Mouse (Mus musculus) neural tube, embryonic 14.5 days (tissue): ENCODE data around the gene Pla2g4f. TPM values are rescaled to one million over a fixed set of nuclear protein-coding genes. Genes with fewer than 3 reads are reported as not detected.

ENCODE experiments used
- ATAC-seq: fragments of 200-750 bp; cut with Nextera tagmentation; 2 replicates; pipeline ENCODE4 v1.8.0; 2017; ENCODE audit warnings: low read depth, mild to moderate bottlenecking, moderate TSS enrichment, moderate library complexity
- H3K27ac ChIP-seq: fragments of 300-500 bp; sonication (generic); 2 replicates; pipeline ENCODE4 v1.5.1; 2014; ENCODE audit warnings: low read depth, mild to moderate bottlenecking, control low read depth, low read length, moderate library complexity, mixed read lengths
- H3K27me3 ChIP-seq: fragments of 300-500 bp; sonication (generic); 2 replicates; pipeline ENCODE4 v1.6.1; 2014; ENCODE audit warnings: low read length; ENCODE audit not compliant: control insufficient read depth, insufficient read depth
- H3K36me3 ChIP-seq: fragments of 300-500 bp; sonication (generic); 2 replicates; pipeline ENCODE4 v1.6.1; 2014; ENCODE audit warnings: low read length, mixed read lengths; ENCODE audit not compliant: control insufficient read depth, insufficient read depth
- H3K4me1 ChIP-seq: fragments of 300-500 bp; sonication (generic); 2 replicates; pipeline ENCODE4 v1.6.1; 2014; ENCODE audit warnings: low read length; ENCODE audit not compliant: control insufficient read depth, insufficient read depth
- H3K4me2 ChIP-seq: fragments of 300-500 bp; sonication (generic); 2 replicates; pipeline ENCODE4 v1.6.1; 2014; ENCODE audit warnings: mild to moderate bottlenecking, low read depth, low read length, control low read depth
- H3K4me3 ChIP-seq: fragments of 300-500 bp; sonication (generic); 2 replicates; pipeline ENCODE4 v1.5.1; 2014; ENCODE audit warnings: low read depth, low read length, control low read depth, mixed read lengths
- H3K9ac ChIP-seq: fragments of 300-500 bp; sonication (generic); replicated peaks from 2 replicates; pipeline ENCODE4 v1.6.1; 2014; ENCODE audit warnings: low read depth, mild to moderate bottlenecking, control low read depth, low read length, mixed read lengths
- H3K9me3 ChIP-seq: fragments of 300-500 bp; sonication (generic); 2 replicates; pipeline ENCODE4 v1.6.1; 2016; ENCODE audit warnings: low read length; ENCODE audit not compliant: control insufficient read depth
- WGBS: fragments of 180-500 bp; shearing (Covaris S2); extraction: QIAGEN DNeasy Blood & Tissue Kit; methylation state at CpG from one replicate; pipeline ENCODE4 v1.1.7; 2014; 5-methylcytosine and 5-hydroxymethylcytosine counted together
- polyA plus RNA-seq: library from polyadenylated mRNA; unstranded; fragments of >200 nt; fragmentation: Nextera tagmentation; extraction: Ambion mirVana; gene quantifications from 2 replicates; pipeline ENCODE4 v1.2.1, GENCODE M21; 2014

The Pla2g4f gene
- polyA plus RNA-seq, 1 experiment from 2014 or later, result not detected

- Histone ChIP-seq H3K4me1 (no peaks in the 10 kb centered on the region), H3K4me3 (no peak overlapping the region), H3K9ac (no peak overlapping the region), H3K27me3 (no peaks in the 10 kb centered on the region), H3K36me3 (peaks cover 40% of the 10 kb centered on the region), H3K4me2 (no peak overlapping the region), H3K9me3 (no peaks in the 10 kb centered on the region), H3K27ac (no peak overlapping the region)
- ATAC-seq, result no peak
- 87% methylated on average over 4 of the region's 4 CpGs for WGBS
Measured at GRCm38 (mm10) chr2:120314487-120314886, 522 bp upstream of the Pla2g4f start.

- H3K27ac ChIP-seq, result no peak overlapping the region
- no peaks in the 10 kb centered on the region for H3K4me1 ChIP-seq
- WGBS, result 88% methylated on average over 7 of the region's 7 CpGs
- no peak overlapping the region for H3K4me3 ChIP-seq
- H3K4me2 ChIP-seq, result no peak overlapping the region
- H3K27me3 ChIP-seq, result no peaks in the 10 kb centered on the region
- H3K36me3 ChIP-seq, result peaks cover 20% of the 10 kb centered on the region
- no peak for ATAC-seq
- no peaks in the 10 kb centered on the region for H3K9me3 ChIP-seq
- no peak overlapping the region for H3K9ac ChIP-seq
Measured at GRCm38 (mm10) chr2:120312276-120312825, 1.6 kb downstream of the Pla2g4f start.

GRCm38 (mm10) chr2:120304113-120304512 is 9.9 kb downstream of the Pla2g4f start:
- H3K9me3 ChIP-seq, result no peaks in the 10 kb centered on the region
- no peak overlapping the region for H3K27ac ChIP-seq
- no peaks in the 10 kb centered on the region for H3K36me3 ChIP-seq
- H3K4me2 ChIP-seq, result no peak overlapping the region
- no peak overlapping the region for H3K4me3 ChIP-seq
- no peaks in the 10 kb centered on the region for H3K4me1 ChIP-seq
- ATAC-seq, result no peak
- 30% methylated on average over 3 of the region's 3 CpGs for WGBS
- no peak overlapping the region for H3K9ac ChIP-seq
- H3K27me3 ChIP-seq, result no peaks in the 10 kb centered on the region

- no peak for ATAC-seq
- Histone ChIP-seq H3K36me3 (no peaks in the 10 kb centered on the region), H3K9ac (no peak overlapping the region), H3K4me1 (no peaks in the 10 kb centered on the region), H3K4me2 (no peak overlapping the region), H3K9me3 (no peaks in the 10 kb centered on the region), H3K27ac (no peak overlapping the region), H3K4me3 (no peak overlapping the region), H3K27me3 (no peaks in the 10 kb centered on the region)
- WGBS, result 90% methylated on average over 6 of the region's 6 CpGs
Measured at GRCm38 (mm10) chr2:120301076-120301475, 12.9 kb downstream of the Pla2g4f start.

GRCm38 (mm10) chr2:120299866-120300265 is 14.1 kb downstream of the Pla2g4f start:
- Histone ChIP-seq H3K36me3 (no peaks in the 10 kb centered on the region), H3K27me3 (no peaks in the 10 kb centered on the region), H3K9me3 (no peaks in the 10 kb centered on the region), H3K4me2 (no peak overlapping the region), H3K27ac (no peak overlapping the region), H3K4me3 (no peak overlapping the region), H3K9ac (no peak overlapping the region), H3K4me1 (no peaks in the 10 kb centered on the region)
- 91% methylated on average over 4 of the region's 4 CpGs for WGBS
- ATAC-seq, result no peak

- Histone ChIP-seq H3K27ac (no peak overlapping the region), H3K36me3 (no peaks in the 10 kb centered on the region), H3K9ac (no peak overlapping the region), H3K9me3 (no peaks in the 10 kb centered on the region), H3K27me3 (no peaks in the 10 kb centered on the region), H3K4me2 (no peak overlapping the region), H3K4me3 (no peak overlapping the region), H3K4me1 (no peaks in the 10 kb centered on the region)
- WGBS, result 3% methylated on average over 2 of the region's 2 CpGs
- ATAC-seq, result no peak
Measured at GRCm38 (mm10) chr2:120296160-120296559, 17.8 kb downstream of the Pla2g4f start.

- H3K27ac ChIP-seq, result no peak overlapping the region
- H3K4me2 ChIP-seq, result no peak overlapping the region
- H3K4me1 ChIP-seq, result no peaks in the 10 kb centered on the region
- H3K9ac ChIP-seq, result no peak overlapping the region
- no peaks in the 10 kb centered on the region for H3K36me3 ChIP-seq
- H3K9me3 ChIP-seq, result no peaks in the 10 kb centered on the region
- H3K4me3 ChIP-seq, result no peak overlapping the region
- 90% methylated on average over 8 of the region's 9 CpGs for WGBS
- ATAC-seq, result no peak
- H3K27me3 ChIP-seq, result no peaks in the 10 kb centered on the region
Measured at GRCm38 (mm10) chr2:120291471-120292078, 22.4 kb downstream of the Pla2g4f start.

- Histone ChIP-seq H3K27ac (no peak within 1 kb of the TSS), H3K9ac (no peak within 1 kb of the TSS), H3K4me3 (no peak within 1 kb of the TSS), H3K4me1 (no peaks in the 10 kb centered on the region), H3K9me3 (no peaks in the 10 kb centered on the region), H3K36me3 (no peaks in the 10 kb centered on the region), H3K27me3 (no peaks in the 10 kb centered on the region), H3K4me2 (no peak within 1 kb of the TSS)
- no peak for ATAC-seq
- 75% methylated on average over 5 of the region's 5 CpGs for WGBS
Measured at GRCm38 (mm10) chr2:120288995-120289394, 25.0 kb downstream of the Pla2g4f start, which contains the start of gene Pla2g4d. Gene Pla2g4d (minus strand): TSS chr2:120289197.

GRCm38 (mm10) chr2:120288401-120288800 is 25.6 kb downstream of the Pla2g4f start:
- no peak overlapping the region for H3K9ac ChIP-seq
- no peak overlapping the region for H3K4me2 ChIP-seq
- H3K9me3 ChIP-seq, result no peaks in the 10 kb centered on the region
- WGBS, result 92% methylated on average over 3 of the region's 3 CpGs
- no peak for ATAC-seq
- H3K4me1 ChIP-seq, result no peaks in the 10 kb centered on the region
- H3K27ac ChIP-seq, result no peak overlapping the region
- H3K36me3 ChIP-seq, result no peaks in the 10 kb centered on the region
- H3K27me3 ChIP-seq, result no peaks in the 10 kb centered on the region
- no peak overlapping the region for H3K4me3 ChIP-seq
